Mouse (Mus musculus) thymus, adult 2 months (tissue): ENCODE measurements around the gene Rchy1. TPM values are rescaled to one million over a fixed set of nuclear protein-coding genes. Genes with fewer than 3 reads are reported as not detected.

ENCODE experiments used
- DNase-seq: peaks from one replicate; pipeline ENCODE4 v3.0.0; 2021
- H3K27ac ChIP-seq: fragments of 200-500 bp; 2 replicates; pipeline ENCODE4 v1.5.1; 2012; ENCODE audit warnings: low read length, control low read depth; ENCODE audit not compliant: control insufficient read depth, insufficient read depth
- H3K27me3 ChIP-seq: fragments of 200-500 bp; 2 replicates; pipeline ENCODE4 v1.6.1; 2012; ENCODE audit warnings: mild to moderate bottlenecking, low read length, moderate library complexity, mixed read lengths; ENCODE audit not compliant: control insufficient read depth, insufficient read depth
- H3K36me3 ChIP-seq: fragments of 200-500 bp; 2 replicates; pipeline ENCODE4 v1.6.1; 2012; ENCODE audit warnings: mild to moderate bottlenecking, low read length, moderate library complexity; ENCODE audit not compliant: control insufficient read depth, insufficient read depth
- H3K4me1 ChIP-seq: fragments of 200-500 bp; replicated peaks from 2 replicates; pipeline ENCODE4 v1.6.1; 2012; ENCODE audit warnings: low read length; ENCODE audit not compliant: control insufficient read depth, insufficient read depth
- H3K4me3 ChIP-seq: fragments of 200-500 bp; 2 replicates; pipeline ENCODE4 v1.5.1; 2012; ENCODE audit warnings: mild to moderate bottlenecking, low read length, control low read depth, moderate library complexity; ENCODE audit not compliant: control insufficient read depth, insufficient read depth
- CTCF ChIP-seq: fragments of 200-500 bp; IDR thresholded peaks from 2 replicates; pipeline ENCODE4 v1.5.1; 2012; ENCODE audit warnings: mild to moderate bottlenecking, control low read depth, low read length, moderate library complexity, borderline replicate concordance; ENCODE audit not compliant: control insufficient read depth, poor library complexity, insufficient read depth; ENCODE audit errors: extremely low read depth
- POLR2A ChIP-seq: fragments of 200-500 bp; IDR thresholded peaks from 2 replicates; pipeline ENCODE4 v1.6.1; 2012; ENCODE audit warnings: mild to moderate bottlenecking, low read length, control low read depth, moderate library complexity; ENCODE audit not compliant: control insufficient read depth, poor library complexity, insufficient read depth; ENCODE audit errors: extremely low read depth
- WGBS: fragments of 180-500 bp; shearing (Covaris S2); methylation state at CpG from one replicate; pipeline ENCODE4 v1.1.7; 2018; 5-methylcytosine and 5-hydroxymethylcytosine counted together
- polyA plus RNA-seq: library from polyadenylated mRNA; depleted of rRNA; stranded (reverse); fragments of >200 nt; gene quantifications from 2 replicates; pipeline ENCODE4 v1.2.3, GENCODE M21; 2012

Gene Rchy1
- polyA plus RNA-seq, 1 experiment = 43.2 TPM

DNA sequence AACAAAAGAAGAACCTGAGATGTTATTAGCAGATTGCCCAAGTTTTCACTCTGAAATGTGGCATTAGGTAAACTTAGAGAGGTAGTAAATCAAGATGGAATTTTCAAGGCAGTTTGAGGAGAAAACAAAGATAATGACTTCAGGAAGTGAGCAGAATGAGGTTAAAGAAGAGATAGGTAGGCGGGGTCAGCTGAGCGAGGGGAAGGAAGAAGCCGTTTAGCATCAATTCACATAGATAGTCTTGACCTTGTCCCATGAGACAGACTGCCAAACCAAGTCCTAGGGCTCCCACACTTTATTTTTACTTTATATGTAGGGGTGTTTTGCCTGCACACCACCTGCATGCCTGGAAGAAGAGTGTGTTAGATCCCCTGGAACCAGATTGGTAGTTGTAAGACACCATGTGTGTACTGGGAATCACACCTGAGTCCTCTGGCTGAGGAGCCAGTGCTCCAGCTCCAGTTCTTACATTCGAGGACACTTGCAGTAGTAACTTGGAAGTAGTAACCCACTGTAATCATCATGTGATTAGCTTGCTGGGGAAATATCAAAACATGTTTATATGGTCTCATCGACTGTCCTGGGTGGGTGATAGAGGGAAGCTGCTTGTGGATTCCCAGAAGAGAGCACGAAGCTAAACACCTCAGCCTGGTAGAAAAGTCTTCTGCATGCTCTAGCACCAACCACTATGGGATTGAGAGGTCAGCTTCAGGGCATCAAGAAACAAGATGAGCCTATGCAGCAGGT, 28.5 kb upstream of the Rchy1 start:
- no peaks in the 10 kb centered on the region for H3K4me1 ChIP-seq
- H3K27me3 ChIP-seq = no peaks in the 10 kb centered on the region
- H3K27ac ChIP-seq = no peak overlapping the region
- no peak for DNase-seq
- TF ChIP-seq POLR2A (no peak), CTCF (no peak)
- 83% methylated on average over 6 of the region's 6 CpGs for WGBS
- no peak overlapping the region for H3K4me3 ChIP-seq
- H3K36me3 ChIP-seq = no peaks in the 10 kb centered on the region

DNA sequence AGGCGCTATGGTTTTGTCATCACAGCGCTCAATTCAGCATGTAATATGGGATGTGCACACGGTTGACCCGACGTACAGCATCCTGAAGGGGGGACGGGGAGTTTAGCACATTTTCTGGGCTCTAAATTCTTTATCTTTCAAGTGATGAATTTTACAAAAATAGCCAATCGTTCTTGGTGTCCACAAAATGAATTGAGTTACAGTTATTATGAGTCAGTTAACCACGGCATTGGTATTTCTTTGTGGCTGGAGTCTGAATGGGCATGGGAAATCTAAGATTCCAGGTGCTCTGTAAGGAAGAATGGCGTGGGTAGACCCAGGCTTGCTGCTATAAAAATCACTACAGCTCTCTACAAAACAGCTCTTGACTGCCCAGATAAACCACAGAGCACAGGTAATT, 26.4 kb upstream of the Rchy1 start:
- Histone ChIP-seq H3K4me3 (no peak overlapping the region), H3K27me3 (no peaks in the 10 kb centered on the region), H3K27ac (no peak overlapping the region), H3K4me1 (no peaks in the 10 kb centered on the region), H3K36me3 (no peaks in the 10 kb centered on the region)
- WGBS = 88% methylated on average over 9 of the region's 9 CpGs
- DNase-seq = no peak
- TF ChIP-seq CTCF (no peak), POLR2A (no peak)

DNA sequence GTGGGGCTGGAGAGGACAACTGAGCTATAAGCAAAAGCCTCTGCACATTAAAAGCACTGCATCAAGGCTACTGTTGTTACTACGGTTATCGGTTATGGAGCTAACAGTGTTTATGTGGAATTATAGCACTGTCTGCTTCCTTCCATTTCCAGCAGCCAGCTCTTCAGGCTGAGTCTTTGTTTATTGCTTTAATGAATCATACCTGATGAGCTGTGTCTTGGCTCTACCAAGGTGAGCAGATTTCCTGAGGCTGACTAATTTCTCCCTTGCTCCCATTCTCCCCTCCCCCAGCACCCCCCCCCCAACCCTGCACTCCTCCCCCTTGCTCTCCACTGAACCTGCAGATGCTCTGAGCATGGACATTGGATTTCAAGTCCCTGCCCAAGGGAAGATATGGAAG, 24.9 kb upstream of the Rchy1 start:
- DNase-seq = no peak
- WGBS = 97% methylated on average over 2 of the region's 2 CpGs
- no peak for TF ChIP-seq POLR2A
- TF ChIP-seq CTCF = no peak

DNA sequence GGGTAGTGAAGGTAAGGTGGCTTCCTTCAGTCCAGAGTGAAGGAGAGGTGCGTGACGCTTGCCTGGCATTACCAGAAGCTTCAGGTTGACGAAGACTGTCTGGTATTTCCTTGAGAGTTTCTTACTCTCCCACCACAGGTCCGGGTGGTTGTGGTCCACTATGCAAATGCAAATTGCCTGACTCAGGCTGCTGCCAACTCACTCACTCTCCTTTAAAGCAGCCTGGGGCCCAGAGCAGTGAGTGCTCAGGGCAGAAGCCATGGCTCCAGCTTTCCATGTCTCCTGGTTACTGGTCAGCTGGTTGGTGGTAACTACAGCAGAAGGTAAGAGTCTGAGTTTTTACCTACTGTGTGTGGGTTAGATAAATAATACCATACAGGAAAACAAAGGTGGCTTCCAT, 24.4 kb upstream of the Rchy1 start, which contains the start of gene Odaph:
Gene Odaph (plus strand): TSS at position 240 of the 400 bp plus-strand sequence.
- Histone ChIP-seq H3K27ac (no peak within 1 kb of the TSS), H3K27me3 (no peaks in the 10 kb centered on the region), H3K36me3 (no peaks in the 10 kb centered on the region), H3K4me1 (no peaks in the 10 kb centered on the region), H3K4me3 (no peak within 1 kb of the TSS)
- WGBS = 84% methylated on average over 4 of the region's 4 CpGs
- TF ChIP-seq POLR2A = no peak
- TF ChIP-seq CTCF = no peak
- DNase-seq = no peak

More for the DNA sequence above, 24.9 kb upstream of the Rchy1 start:
- Histone ChIP-seq H3K36me3 (no peaks in the 10 kb centered on the region), H3K4me1 (no peaks in the 10 kb centered on the region), H3K27ac (no peak overlapping the region), H3K27me3 (no peaks in the 10 kb centered on the region), H3K4me3 (no peak overlapping the region)

DNA sequence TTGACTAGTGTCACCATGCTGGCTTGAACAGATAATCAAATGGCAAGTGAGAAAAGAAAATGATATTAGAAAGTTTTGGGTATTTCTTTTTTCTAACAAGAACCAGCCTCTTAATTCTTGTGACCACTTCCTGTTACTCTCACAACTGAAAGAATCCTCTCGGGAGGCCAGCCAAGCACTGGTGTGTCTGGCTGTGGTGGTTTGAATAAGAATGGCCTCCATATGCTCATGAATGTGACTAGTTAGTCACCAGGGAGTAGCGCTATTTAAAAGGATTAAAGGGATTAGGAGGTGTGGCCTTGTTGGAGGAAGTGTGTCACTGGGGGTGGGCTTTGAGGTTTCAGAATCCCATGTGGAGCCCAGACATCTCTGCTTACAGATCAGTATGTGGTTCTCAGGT, 22.9 kb upstream of the Rchy1 start:
- no peaks in the 10 kb centered on the region for H3K27me3 ChIP-seq
- TF ChIP-seq CTCF (no peak), POLR2A (no peak)
- H3K4me3 ChIP-seq = no peak overlapping the region
- H3K27ac ChIP-seq = no peak overlapping the region
- WGBS = 48% methylated on average over 2 of the region's 2 CpGs
- no peaks in the 10 kb centered on the region for H3K36me3 ChIP-seq
- no peak for DNase-seq
- H3K4me1 ChIP-seq = no peaks in the 10 kb centered on the region

DNA sequence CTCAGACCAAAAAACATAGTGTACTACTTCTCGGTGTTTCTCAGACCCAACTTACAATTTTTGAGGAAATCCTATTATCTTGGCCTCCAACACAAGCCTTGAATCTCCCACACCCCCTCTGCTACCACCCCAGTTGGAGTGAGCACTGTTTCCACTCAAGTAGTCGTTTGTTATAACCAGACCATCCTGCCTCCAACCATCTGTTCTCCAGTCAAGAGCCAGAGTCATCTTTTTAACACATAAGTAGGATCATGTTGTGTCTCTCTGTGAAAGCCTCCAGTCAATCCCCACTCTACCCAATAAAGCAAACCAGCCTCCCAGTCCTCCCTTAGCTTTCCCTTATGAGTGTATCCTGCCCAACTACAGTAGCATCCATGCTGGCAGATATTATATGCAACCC, 20.6 kb upstream of the Rchy1 start:
- Histone ChIP-seq H3K36me3 (no peaks in the 10 kb centered on the region), H3K27me3 (no peaks in the 10 kb centered on the region), H3K4me1 (no peaks in the 10 kb centered on the region), H3K4me3 (no peak overlapping the region), H3K27ac (no peak overlapping the region)
- 96% methylated on average over 2 of the region's 2 CpGs for WGBS
- no peak for DNase-seq
- TF ChIP-seq CTCF (no peak), POLR2A (no peak)
